27 mouse cellular contexts compared by ENCODE assay signal in the genomic region with DNA sequence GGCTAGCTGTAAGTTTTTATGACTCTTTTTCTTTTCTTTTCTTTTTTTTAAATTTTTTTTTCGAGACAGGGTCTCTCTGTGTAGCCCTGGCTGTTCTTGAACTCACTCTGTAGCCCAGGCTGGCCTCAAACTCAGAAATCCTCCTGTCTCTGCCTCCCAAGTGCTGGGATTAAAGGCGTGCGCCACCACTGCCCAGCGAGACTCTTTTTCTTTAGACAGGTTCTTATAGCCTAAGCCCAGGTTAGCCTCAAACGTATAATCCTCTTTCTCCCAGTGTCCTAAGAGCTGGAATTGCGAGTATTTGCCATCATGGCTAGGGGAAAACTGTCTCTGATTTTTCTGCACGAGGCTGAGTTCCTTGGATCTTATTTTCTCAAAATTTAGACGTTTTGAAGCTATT. TPM values are rescaled to one million over a fixed set of nuclear protein-coding genes. Genes with fewer than 3 reads are reported as not detected.
"Had no signal": no experiment of that assay in that cellular context is flagged by ENCODE, and none has a peak within 500 bp of the region (broad histone marks: within the 10 kb centered on the region; RNA-seq: fewer than 3 reads in every experiment).

No protein-coding gene starts in this region.

- H3K27ac ChIP-seq: embryonic facial prominence, embryonic 10.5 days; embryonic facial prominence, embryonic 12.5 days; embryonic facial prominence, embryonic 13.5 days; embryonic facial prominence, embryonic 15.5 days; forebrain, embryonic 10.5 days; forebrain, embryonic 12.5 days; forebrain, embryonic 13.5 days; forebrain, embryonic 15.5 days; gastrocnemius, adult 2 months; heart, adult 2 months had no signal

- H3K9me3 ChIP-seq: embryonic facial prominence, embryonic 10.5 days; embryonic facial prominence, embryonic 12.5 days; embryonic facial prominence, embryonic 13.5 days; embryonic facial prominence, embryonic 15.5 days; forebrain, embryonic 10.5 days; forebrain, embryonic 12.5 days; forebrain, embryonic 13.5 days; forebrain, embryonic 15.5 days had no signal

- H3K36me3 ChIP-seq: embryonic facial prominence, embryonic 13.5 days; embryonic facial prominence, embryonic 15.5 days; forebrain, embryonic 12.5 days; forebrain, embryonic 15.5 days had no signal

- DNase-seq: cerebellum, adult 2 months; cerebellum, adult 8-10 months; cerebellum, adult 9-11 months; cerebellum, postnatal 10 days; cerebellum, postnatal 14 days; cerebellum, postnatal 25 days; cerebellum, postnatal 36 days; embryo, embryonic 11 days; forebrain, postnatal 0 days; gastrocnemius, adult 2 months; gastrocnemius, postnatal 10 days; gastrocnemius, postnatal 14 days; gastrocnemius, postnatal 25 days; gastrocnemius, postnatal 36 days; heart, adult 18-20 months; heart, adult 2 months had no signal

- H3K4me2 ChIP-seq: embryonic facial prominence, embryonic 12.5 days; embryonic facial prominence, embryonic 13.5 days; embryonic facial prominence, embryonic 15.5 days; forebrain, embryonic 12.5 days; forebrain, embryonic 13.5 days; forebrain, embryonic 15.5 days had no signal

- H3K27me3 ChIP-seq: embryonic facial prominence, embryonic 12.5 days; embryonic facial prominence, embryonic 13.5 days; embryonic facial prominence, embryonic 15.5 days; forebrain, embryonic 12.5 days; forebrain, embryonic 13.5 days; forebrain, embryonic 15.5 days had no signal

- H3K4me3 ChIP-seq: embryonic facial prominence, embryonic 10.5 days; embryonic facial prominence, embryonic 12.5 days; embryonic facial prominence, embryonic 13.5 days; embryonic facial prominence, embryonic 15.5 days; erythroblast, embryonic 14.5 days; forebrain, embryonic 10.5 days; forebrain, embryonic 12.5 days; forebrain, embryonic 13.5 days; forebrain, embryonic 15.5 days; gastrocnemius, adult 2 months; heart, adult 2 months had no signal

- ATAC-seq: forebrain, embryonic 13.5 days; forebrain, embryonic 14.5 days; forebrain, embryonic 15.5 days; forebrain, embryonic 16.5 days; forebrain, postnatal 0 days had no signal

- H3K9ac ChIP-seq: embryonic facial prominence, embryonic 12.5 days; embryonic facial prominence, embryonic 13.5 days; embryonic facial prominence, embryonic 15.5 days; forebrain, embryonic 12.5 days; forebrain, embryonic 13.5 days; forebrain, embryonic 15.5 days; forebrain, postnatal 0 days had no signal

RNA-seq across cellular contexts. Expression of a gene that starts 12.1 kb away (rescaled TPM):
- polyA plus RNA-seq: erythroblast, embryonic 14.5 days had no signal
